Mouse (Mus musculus): Measurements from ENCODE around the gene Mroh2a. TPM values are rescaled to one million over a fixed set of nuclear protein-coding genes. Genes with fewer than 3 reads are reported as not detected.

Mroh2a gene
- polyA plus RNA-seq, 2 experiments, result under 0.01 to 0.38 TPM

GRCm38 (mm10) chr1:88309020-88309419, 82.2 kb downstream of the Mroh2a start:
- H3K9me3 ChIP-seq (ENCODE audit: control insufficient read depth, low read length), result peaks cover 18% of the 10 kb centered on the region
- no peak overlapping the region for H3K4me2 ChIP-seq (ENCODE audit: low read depth)
- DNase-seq (ENCODE audit: low read depth in 3 of 3, low spot score in 3 of 3) (no peak), ATAC-seq (ENCODE audit: insufficient read depth) (no peak)
- 30% methylated on average over 2 of the region's 2 CpGs for WGBS (ENCODE audit: insufficient replicate concordance)
- H3K4me3 ChIP-seq (ENCODE audit: insufficient read depth in 1 of 2, low read depth in 2 of 2, low read length in 2 of 2), result no peak overlapping the region
- no peak for TF ChIP-seq EP300 (IDR thresholded peaks at IDR 0.05; ENCODE audit: low read depth)
- H3K4me1 ChIP-seq (replicated peaks; ENCODE audit: control insufficient read depth in 2 of 2, insufficient read depth in 2 of 2, low read length in 1 of 2), result no peaks in the 10 kb centered on the region
- H3K36me3 ChIP-seq (replicated peaks; ENCODE audit: control insufficient read depth, insufficient read depth, low read depth), result no peaks in the 10 kb centered on the region
- H3K27me3 ChIP-seq (ENCODE audit: control insufficient read depth, insufficient read depth, low read length), result no peaks in the 10 kb centered on the region
- H3K9ac ChIP-seq (replicated peaks), result no peak overlapping the region
- no peak overlapping the region for H3K27ac ChIP-seq

DNA sequence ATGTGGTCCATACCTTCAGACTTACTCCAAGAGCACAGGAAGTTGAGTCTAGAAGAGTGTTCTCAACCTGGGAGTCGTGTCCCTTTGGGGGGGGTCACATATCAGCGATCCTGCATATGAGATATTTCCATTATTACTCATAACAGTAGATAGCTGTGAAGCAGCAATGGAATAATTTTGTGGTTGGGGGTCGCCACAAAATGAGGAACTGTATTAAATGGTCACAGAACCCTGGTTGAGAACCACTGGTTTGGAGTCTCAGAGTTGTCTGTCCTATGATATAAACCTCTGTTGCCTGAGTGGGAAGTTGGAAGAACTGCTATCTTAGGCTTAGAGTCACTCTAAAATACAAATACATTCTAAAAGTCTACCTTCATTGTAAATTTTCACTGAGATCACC, 83.1 kb downstream of the Mroh2a start:
- TF ChIP-seq CTCF (IDR thresholded peaks at IDR 0.05; ENCODE audit: low read depth) (no peak), EP300 (IDR thresholded peaks at IDR 0.05; ENCODE audit: low read depth) (no peak)
- no peak overlapping the region for H3K9ac ChIP-seq (replicated peaks)
- H3K4me1 ChIP-seq (replicated peaks; ENCODE audit: control insufficient read depth in 2 of 2, insufficient read depth in 2 of 2, low read length in 1 of 2), result no peaks in the 10 kb centered on the region
- H3K27ac ChIP-seq, result no peak overlapping the region
- no peak for DNase-seq (ENCODE audit: low read depth in 3 of 3, low spot score in 3 of 3)
- no peak overlapping the region for H3K4me3 ChIP-seq (ENCODE audit: insufficient read depth in 1 of 2, low read depth in 2 of 2, low read length in 2 of 2)
- peaks cover 18% of the 10 kb centered on the region for H3K9me3 ChIP-seq (ENCODE audit: control insufficient read depth, low read length)
- no peak overlapping the region for H3K4me2 ChIP-seq (ENCODE audit: low read depth)
- ATAC-seq (ENCODE audit: insufficient read depth), result no peak
- 31% methylated on average over 3 of the region's 3 CpGs for WGBS (ENCODE audit: insufficient replicate concordance)
- H3K27me3 ChIP-seq (ENCODE audit: control insufficient read depth, insufficient read depth, low read length), result no peaks in the 10 kb centered on the region
- H3K36me3 ChIP-seq (replicated peaks; ENCODE audit: control insufficient read depth, insufficient read depth, low read depth), result no peaks in the 10 kb centered on the region

DNA sequence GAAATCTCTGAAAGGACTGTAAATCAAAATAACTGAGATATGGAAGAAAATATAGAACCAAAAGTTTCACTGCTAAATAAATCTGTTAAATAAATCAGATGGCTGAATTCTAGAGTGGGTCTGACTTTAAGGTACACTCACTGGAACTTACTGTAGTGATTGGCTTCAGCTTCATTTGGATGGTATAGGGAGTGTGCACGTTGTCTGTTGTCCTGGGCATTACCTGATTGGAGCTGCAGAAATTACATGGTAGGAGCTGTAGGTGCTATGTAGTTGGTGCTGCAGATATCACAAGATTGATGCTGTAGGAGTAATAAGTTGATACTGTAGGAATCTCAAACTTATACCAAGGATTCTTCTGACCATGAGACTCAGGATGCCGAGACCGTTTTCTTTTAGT, 83.6 kb downstream of the Mroh2a start:
- Histone ChIP-seq H3K9me3 (ENCODE audit: control insufficient read depth, low read length) (peaks cover 18% of the 10 kb centered on the region), H3K27ac (no peak overlapping the region), H3K9ac (replicated peaks) (no peak overlapping the region), H3K4me3 (ENCODE audit: insufficient read depth in 1 of 2, low read depth in 2 of 2, low read length in 2 of 2) (no peak overlapping the region), H3K27me3 (ENCODE audit: control insufficient read depth, insufficient read depth, low read length) (no peaks in the 10 kb centered on the region), H3K4me1 (replicated peaks; ENCODE audit: control insufficient read depth in 2 of 2, insufficient read depth in 2 of 2, low read length in 1 of 2) (no peaks in the 10 kb centered on the region), H3K4me2 (ENCODE audit: low read depth) (no peak overlapping the region), H3K36me3 (replicated peaks; ENCODE audit: control insufficient read depth, insufficient read depth, low read depth) (no peaks in the 10 kb centered on the region)
- TF ChIP-seq EP300 (IDR thresholded peaks at IDR 0.05; ENCODE audit: low read depth) (no peak), CTCF (IDR thresholded peaks at IDR 0.05; ENCODE audit: low read depth) (no peak)
- DNase-seq (ENCODE audit: low read depth in 3 of 3, low spot score in 3 of 3) (no peak), ATAC-seq (ENCODE audit: insufficient read depth) (no peak)
- WGBS (ENCODE audit: insufficient replicate concordance), result 47% methylated on average over 3 of the region's 3 CpGs

Other genes starting within 250 kb of the Mroh2a start
- gene Usp40, start 218.4 kb upstream of the Mroh2a start, polyA plus RNA-seq (2012; rRNA removed), result 4.0 and 4.9 TPM in 2 replicates
- gene Usp40, start 218.4 kb upstream of the Mroh2a start, polyA plus RNA-seq (2014; fragmentation: Nextera tagmentation; extraction: Ambion mirVana), result 4.5 and 5.3 TPM in 2 replicates
- not detected in 2 replicates for gene Ugt1a10, start 171.6 kb upstream of the Mroh2a start, polyA plus RNA-seq (2012; rRNA removed)
- gene Ugt1a10, start 171.6 kb upstream of the Mroh2a start, polyA plus RNA-seq (2014; fragmentation: Nextera tagmentation; extraction: Ambion mirVana), result not detected in 2 replicates
- gene Ugt1a9, start 156.2 kb upstream of the Mroh2a start, polyA plus RNA-seq (2012; rRNA removed), result 0.06 and 0.21 TPM in 2 replicates
- 0.24 and 0.34 TPM in 2 replicates for gene Ugt1a9, start 156.2 kb upstream of the Mroh2a start, polyA plus RNA-seq (2014; fragmentation: Nextera tagmentation; extraction: Ambion mirVana)
- not detected in 2 replicates for gene Ugt1a8, start 139.2 kb upstream of the Mroh2a start, polyA plus RNA-seq (2012; rRNA removed)
- not detected in 2 replicates for gene Ugt1a8, start 139.2 kb upstream of the Mroh2a start, polyA plus RNA-seq (2014; fragmentation: Nextera tagmentation; extraction: Ambion mirVana)
- gene Ugt1a7c, start 131.9 kb upstream of the Mroh2a start, polyA plus RNA-seq (2012; rRNA removed), result 0.58 and 1.1 TPM in 2 replicates
- gene Ugt1a7c, start 131.9 kb upstream of the Mroh2a start, polyA plus RNA-seq (2014; fragmentation: Nextera tagmentation; extraction: Ambion mirVana), result 0.97 and 1.8 TPM in 2 replicates
- gene Ugt1a6b, start 123.7 kb upstream of the Mroh2a start, polyA plus RNA-seq (2012; rRNA removed), result 2.3 and 3.1 TPM in 2 replicates
- gene Ugt1a6b, start 123.7 kb upstream of the Mroh2a start, polyA plus RNA-seq (2014; fragmentation: Nextera tagmentation; extraction: Ambion mirVana), result 4.8 and 5.1 TPM in 2 replicates
- gene Ugt1a6a, start 92.2 kb upstream of the Mroh2a start, polyA plus RNA-seq (2012; rRNA removed), result 3.5 and 3.6 TPM in 2 replicates
- gene Ugt1a6a, start 92.2 kb upstream of the Mroh2a start, polyA plus RNA-seq (2014; fragmentation: Nextera tagmentation; extraction: Ambion mirVana), result 7.1 and 8.2 TPM in 2 replicates
- 0.11 and 0.15 TPM in 2 replicates for gene Ugt1a5, start 61.0 kb upstream of the Mroh2a start, polyA plus RNA-seq (2012; rRNA removed)
- not detected in 2 replicates for gene Ugt1a5, start 61.0 kb upstream of the Mroh2a start, polyA plus RNA-seq (2014; fragmentation: Nextera tagmentation; extraction: Ambion mirVana)
- 0.02 and 0.03 TPM in 2 replicates for gene Ugt1a2, start 26.4 kb upstream of the Mroh2a start, polyA plus RNA-seq (2012; rRNA removed)
- not detected in 2 replicates for gene Ugt1a2, start 26.4 kb upstream of the Mroh2a start, polyA plus RNA-seq (2014; fragmentation: Nextera tagmentation; extraction: Ambion mirVana)
- 5.5 and 7.9 TPM in 2 replicates for gene Dnajb3, start 21.2 kb upstream of the Mroh2a start, polyA plus RNA-seq (2012; rRNA removed)
- gene Dnajb3, start 21.2 kb upstream of the Mroh2a start, polyA plus RNA-seq (2014; fragmentation: Nextera tagmentation; extraction: Ambion mirVana), result 9.4 and 10.8 TPM in 2 replicates
- gene Ugt1a1, start 15.0 kb upstream of the Mroh2a start, polyA plus RNA-seq (2012; rRNA removed), result 0.17 and 0.22 TPM in 2 replicates
- gene Ugt1a1, start 15.0 kb upstream of the Mroh2a start, polyA plus RNA-seq (2014; fragmentation: Nextera tagmentation; extraction: Ambion mirVana), result not detected in 2 replicates
- 51.9 and 61.0 TPM in 2 replicates for gene Hjurp, start 50.6 kb downstream of the Mroh2a start, polyA plus RNA-seq (2012; rRNA removed)
- 38.0 and 42.9 TPM in 2 replicates for gene Hjurp, start 50.6 kb downstream of the Mroh2a start, polyA plus RNA-seq (2014; fragmentation: Nextera tagmentation; extraction: Ambion mirVana)
- not detected in 2 replicates for gene Trpm8, start 50.7 kb downstream of the Mroh2a start, polyA plus RNA-seq (2012; rRNA removed)
- gene Trpm8, start 50.7 kb downstream of the Mroh2a start, polyA plus RNA-seq (2014; fragmentation: Nextera tagmentation; extraction: Ambion mirVana), result not detected in 2 replicates
- 158 and 168 TPM in 2 replicates for gene Spp2, start 180.0 kb downstream of the Mroh2a start, polyA plus RNA-seq (2012; rRNA removed)
- 329 and 371 TPM in 2 replicates for gene Spp2, start 180.0 kb downstream of the Mroh2a start, polyA plus RNA-seq (2014; fragmentation: Nextera tagmentation; extraction: Ambion mirVana)